Mouse (Mus musculus): Measurements from ENCODE around the gene Mgst1.

The Mgst1 gene

DNA sequence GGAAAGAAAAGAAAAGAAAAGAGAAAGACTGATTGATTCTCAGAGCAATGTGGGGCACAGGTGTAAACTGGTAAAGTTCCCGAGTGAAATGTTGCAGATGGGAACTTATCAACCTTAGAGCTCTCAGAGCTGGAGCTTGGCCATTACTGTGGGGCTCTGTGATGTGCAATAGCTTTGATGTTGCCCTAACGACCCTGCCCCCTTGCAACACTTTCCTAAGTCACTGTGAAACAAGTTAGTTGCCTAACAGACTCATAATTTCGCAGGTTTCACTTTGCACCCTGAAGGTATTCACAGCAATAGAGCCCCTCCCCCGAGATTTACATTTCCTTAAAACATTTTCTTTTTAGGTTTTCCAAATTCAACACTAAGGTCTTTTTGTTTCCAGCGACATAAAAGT, at the start of gene Mgst1:
Gene Mgst1 (plus strand): TSS at position 387 of the 400 bp plus-strand sequence.
- peak; percentile 20 for DNase-seq (ENCODE audit: low read depth)

DNA sequence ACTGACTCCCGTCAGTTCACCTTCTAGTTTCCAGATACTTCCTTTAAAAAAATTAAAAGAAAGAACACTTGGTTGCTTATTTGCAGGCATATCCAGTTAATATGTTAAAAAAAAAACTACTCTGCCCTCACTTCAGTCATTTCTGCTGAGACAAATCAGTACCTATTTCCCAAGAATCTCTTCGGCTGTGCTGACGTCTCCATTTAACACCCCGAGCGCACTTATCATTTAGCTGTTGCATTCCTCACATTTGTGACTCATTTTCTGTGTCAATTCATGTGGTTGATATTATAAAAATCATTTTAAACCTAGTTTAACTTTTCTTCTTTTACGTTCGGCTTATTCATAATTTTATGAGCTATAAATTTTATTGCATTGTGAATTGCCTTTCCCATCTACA, 47.7 kb upstream of the Mgst1 start:
- DNase-seq (ENCODE audit: low read depth), result no peak

DNA sequence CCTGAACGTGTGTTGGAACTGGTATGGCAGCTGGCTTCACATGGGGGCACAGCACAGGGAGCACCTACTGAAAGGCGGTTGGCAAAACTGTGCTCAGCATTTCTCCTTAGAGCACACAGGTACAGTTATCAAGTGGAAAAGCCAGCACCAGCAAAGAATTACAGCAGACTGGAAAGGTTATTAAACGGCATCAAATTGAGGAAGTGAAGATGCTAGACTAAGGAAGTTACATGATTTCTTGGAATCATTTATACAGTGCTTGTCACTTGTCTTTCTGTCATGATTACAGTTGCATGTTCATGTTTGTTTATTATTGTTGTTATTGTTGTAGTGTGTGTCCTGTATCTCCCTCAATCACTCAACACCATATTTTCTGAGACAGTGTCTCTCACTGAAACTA, 45.1 kb upstream of the Mgst1 start:
- no peak for DNase-seq (ENCODE audit: low read depth)

DNA sequence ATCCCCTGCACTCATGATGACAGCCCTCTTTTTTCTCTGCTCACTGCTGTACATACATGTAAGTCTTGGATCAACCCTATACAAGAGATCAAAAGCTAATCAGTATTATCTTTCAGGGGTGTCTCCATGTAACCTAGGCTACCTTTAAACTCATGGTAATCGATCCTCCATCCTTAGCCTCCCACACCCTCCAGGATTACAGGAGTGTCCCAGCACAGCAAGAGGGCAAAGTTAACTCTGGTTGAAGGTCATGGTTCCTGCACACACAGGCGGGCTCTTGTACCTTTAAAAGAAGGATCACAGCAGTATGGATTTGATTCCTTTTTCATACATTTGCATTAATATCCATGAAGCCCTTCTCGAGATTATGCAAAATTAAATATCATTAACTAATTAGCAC, 40.5 kb upstream of the Mgst1 start:
- no peak for DNase-seq (ENCODE audit: low read depth)

DNA sequence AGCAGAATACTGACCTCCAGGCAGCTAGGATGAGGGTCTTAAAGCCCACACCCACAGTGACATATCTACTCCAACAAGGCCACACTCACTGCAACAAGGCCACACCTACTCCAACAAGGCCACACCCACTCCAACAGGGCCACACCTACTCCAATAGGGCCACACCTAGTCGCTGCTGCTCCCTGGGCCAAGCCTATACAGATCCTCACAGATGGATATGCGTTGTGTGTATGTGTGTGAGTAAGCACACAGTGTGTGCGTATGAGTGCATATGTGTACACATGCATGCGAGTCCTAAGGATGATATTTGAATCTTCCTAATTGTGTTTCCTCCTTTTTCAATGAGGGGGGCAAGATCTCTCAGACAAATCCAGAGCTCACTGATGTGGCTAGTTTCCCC, 38.3 kb upstream of the Mgst1 start:
- DNase-seq (ENCODE audit: low read depth), result no peak

- DNase-seq (ENCODE audit: low read depth), result no peak
Measured at GRCm38 (mm10) chr6:138102940-138103339, 37.2 kb upstream of the Mgst1 start.

- DNase-seq (ENCODE audit: low read depth), result no peak
Measured at GRCm38 (mm10) chr6:138104559-138104958, 35.6 kb upstream of the Mgst1 start.

DNA sequence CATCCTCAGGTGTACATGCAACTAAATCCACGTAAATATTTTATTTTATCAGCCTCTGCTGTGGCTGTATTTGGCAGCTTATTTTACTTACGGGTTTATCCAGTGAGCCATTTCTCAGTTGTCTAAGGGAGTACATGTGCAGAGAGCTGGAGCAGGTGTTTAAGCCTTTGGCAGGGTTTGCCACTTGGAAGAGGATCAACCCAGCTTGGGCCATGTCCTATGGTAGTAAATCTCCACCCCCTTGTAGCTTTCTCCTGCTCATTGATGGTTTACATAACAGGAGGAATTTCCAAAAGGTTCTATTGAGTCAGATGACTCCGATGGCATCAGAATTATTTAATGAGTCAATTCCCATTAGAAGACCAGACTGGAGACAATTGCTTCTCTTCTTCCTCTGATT, 22.6 kb upstream of the Mgst1 start:
- DNase-seq (ENCODE audit: low read depth), result no peak

DNA sequence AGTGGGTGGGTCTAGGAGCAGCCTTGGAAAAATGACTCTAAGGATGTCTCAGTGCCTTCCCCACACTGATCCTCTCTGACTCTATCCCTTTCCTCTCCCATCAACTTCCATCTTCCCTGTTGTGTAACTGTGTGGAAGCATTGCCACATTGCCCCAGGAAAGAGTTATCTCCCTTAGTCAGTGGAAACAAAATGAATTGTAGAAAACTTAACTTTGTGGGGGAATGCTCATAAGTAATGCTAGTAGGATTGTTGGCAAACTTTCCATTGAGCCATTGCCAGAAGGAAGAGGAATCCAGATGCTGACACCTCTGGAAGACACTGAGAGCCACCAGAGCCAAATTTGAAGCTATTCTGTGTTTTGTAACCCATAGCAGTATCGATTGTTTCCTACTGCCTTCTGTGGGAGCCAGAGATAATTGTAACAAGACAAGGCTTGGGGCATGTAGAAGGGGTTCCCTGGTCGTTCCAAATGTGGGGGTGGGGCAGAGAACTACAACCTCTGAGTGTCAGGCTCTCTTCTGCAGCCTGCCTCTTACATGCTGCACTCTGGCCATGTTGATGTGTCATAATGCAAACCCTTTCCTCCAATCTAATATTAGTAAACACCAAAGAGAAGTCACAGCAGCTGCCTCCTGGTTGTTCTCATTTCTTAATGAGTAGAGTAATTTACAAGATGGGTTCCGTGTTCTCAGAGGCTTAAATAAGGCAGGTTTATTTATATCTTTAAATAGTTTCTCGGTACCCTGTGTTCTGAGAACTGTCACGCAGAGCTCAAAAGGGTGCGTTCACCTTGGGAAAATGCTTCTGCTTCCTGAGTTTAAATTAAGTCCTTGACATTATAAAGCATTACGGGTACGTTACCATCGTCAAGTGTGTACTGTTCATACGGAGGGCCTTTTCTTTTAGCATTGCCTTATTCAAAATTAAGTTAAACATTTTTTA, 11.5 kb upstream of the Mgst1 start:
- DNase-seq (ENCODE audit: low read depth), result no peak

- DNase-seq (ENCODE audit: low read depth), result no peak
Measured at GRCm38 (mm10) chr6:138130541-138130940, 9.6 kb upstream of the Mgst1 start.

DNA sequence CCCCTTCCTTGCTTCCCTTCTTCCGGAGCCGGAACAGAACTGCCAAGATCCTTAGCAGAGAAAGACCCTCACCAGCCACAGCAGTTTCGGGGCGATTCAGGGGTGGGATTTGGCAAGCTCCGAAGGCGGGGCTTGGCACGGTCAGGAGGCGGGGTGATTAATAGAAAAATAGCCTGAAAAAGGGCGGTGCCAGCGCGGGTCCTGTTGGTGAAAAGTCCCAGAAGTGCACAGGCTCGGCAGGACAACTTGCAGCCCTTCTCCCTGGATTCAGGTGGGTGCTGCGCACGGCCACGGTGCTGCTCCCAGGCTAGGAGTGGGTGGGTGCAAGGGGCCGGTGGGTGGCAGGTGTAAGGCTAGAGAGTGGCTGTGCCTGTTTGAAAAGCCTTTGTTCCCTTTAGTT, 220 bp downstream of the Mgst1 start:
- peak; percentile 62 for DNase-seq (ENCODE audit: low read depth)

- DNase-seq (ENCODE audit: low read depth), result peak; percentile 92
Measured at GRCm38 (mm10) chr6:138141111-138141592, 1.0 kb downstream of the Mgst1 start.

DNA sequence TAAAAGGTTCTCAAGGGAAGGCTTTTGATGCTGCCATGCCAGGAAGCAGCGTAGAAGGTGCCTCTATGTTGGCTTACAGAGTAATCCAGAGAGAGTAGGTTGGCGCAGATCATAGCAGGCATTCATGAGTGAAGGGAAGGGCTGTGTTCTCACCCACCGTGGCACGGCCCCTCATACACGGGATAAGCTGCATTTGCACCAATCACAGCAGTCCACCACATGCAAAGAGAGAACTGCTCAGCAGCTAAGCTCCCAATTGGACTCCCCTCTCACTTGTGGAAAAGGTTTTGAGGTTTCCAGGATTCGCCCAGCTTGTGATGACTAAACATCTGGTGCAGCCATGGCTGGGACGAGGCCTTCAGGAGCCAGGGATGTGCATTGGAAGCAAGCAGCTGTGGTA, 2.5 kb downstream of the Mgst1 start:
- no peak for DNase-seq (ENCODE audit: low read depth)

DNA sequence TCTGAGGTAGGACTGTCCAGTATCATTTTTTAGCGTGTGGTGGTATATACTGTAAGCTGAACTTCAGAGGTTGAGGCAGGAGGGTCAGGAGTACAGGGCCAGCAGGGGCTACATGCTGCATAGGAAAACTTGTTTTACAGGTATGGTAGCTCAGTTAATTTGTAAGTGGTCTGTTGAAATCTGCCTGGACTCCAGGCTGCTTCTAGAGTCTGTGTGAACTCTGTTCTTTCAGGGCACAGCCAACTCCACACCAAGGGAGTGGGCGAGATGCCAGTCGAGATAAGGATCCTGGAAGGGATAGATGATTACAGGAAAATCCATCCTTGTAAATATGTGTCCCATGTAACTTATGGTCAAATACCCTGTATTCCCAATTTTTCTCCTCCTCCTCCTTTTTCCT, 3.3 kb downstream of the Mgst1 start:
- peak; percentile 21 for DNase-seq (ENCODE audit: low read depth)

DNA sequence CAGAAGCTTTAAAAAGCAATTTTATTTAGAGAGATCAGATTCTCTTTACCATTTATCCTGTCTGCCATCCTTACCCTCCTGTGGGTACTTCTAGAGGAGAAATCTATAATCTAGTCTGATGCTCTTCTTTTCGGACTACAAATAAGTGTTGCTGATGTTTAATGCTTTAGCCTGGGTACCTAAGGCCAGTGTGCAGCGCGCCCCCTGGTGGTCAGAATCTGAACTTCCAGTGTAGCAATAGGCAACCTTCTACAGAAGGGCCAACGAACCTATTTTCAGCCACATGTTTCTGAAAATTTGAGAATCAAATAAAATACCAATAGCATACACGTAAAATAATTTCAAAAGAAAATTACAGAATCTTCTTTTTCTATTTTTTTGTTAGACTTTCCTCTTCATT, 13.0 kb downstream of the Mgst1 start:
- DNase-seq (ENCODE audit: low read depth), result peak; percentile 81

- peak; percentile 68 for DNase-seq (ENCODE audit: low read depth)
Measured at GRCm38 (mm10) chr6:138163920-138164319, 23.8 kb downstream of the Mgst1 start.

GRCm38 (mm10) chr6:138171480-138172224, 31.5 kb downstream of the Mgst1 start:
- no peak for DNase-seq (ENCODE audit: low read depth)

Data from NIH3T3 (cell line).